Mouse (Mus musculus) heart, embryonic 16.5 days (tissue): ENCODE results near the gene Casp9. TPM values are rescaled to one million over a fixed set of nuclear protein-coding genes. Genes with fewer than 3 reads are reported as not detected.

Source experiments
- ATAC-seq: fragments of 200-750 bp; cut with Nextera tagmentation; replicated peaks from 2 replicates; pipeline ENCODE4 v1.8.0; 2017; ENCODE audit warnings: moderate number of reproducible peaks; ENCODE audit not compliant: insufficient read depth, low FRiP score; ENCODE audit errors: extremely low read depth
- H3K27ac ChIP-seq: fragments of 300-500 bp; sonication (generic); 2 replicates; pipeline ENCODE4 v1.5.1; 2014; ENCODE audit warnings: mild to moderate bottlenecking, low read length, control low read depth, moderate library complexity
- H3K27me3 ChIP-seq: fragments of 300-500 bp; sonication (generic); 2 replicates; pipeline ENCODE4 v1.6.1; 2014; ENCODE audit warnings: low read length, mixed read lengths; ENCODE audit not compliant: control insufficient read depth, insufficient read depth
- H3K36me3 ChIP-seq: fragments of 300-500 bp; sonication (generic); 2 replicates; pipeline ENCODE4 v1.6.1; 2014; ENCODE audit not compliant: control insufficient read depth, insufficient read depth
- H3K4me1 ChIP-seq: fragments of 300-500 bp; sonication (generic); 2 replicates; pipeline ENCODE4 v1.6.1; 2014; ENCODE audit warnings: low read length, mixed read lengths; ENCODE audit not compliant: control insufficient read depth, insufficient read depth
- H3K4me2 ChIP-seq: fragments of 300-500 bp; sonication (generic); 2 replicates; pipeline ENCODE4 v1.6.1; 2014; ENCODE audit warnings: low read depth, mild to moderate bottlenecking, control low read depth, low read length
- H3K4me3 ChIP-seq: fragments of 300-500 bp; sonication (generic); 2 replicates; pipeline ENCODE4 v1.5.1; 2014; ENCODE audit warnings: mild to moderate bottlenecking, control low read depth, low read length
- H3K9ac ChIP-seq: fragments of 300-500 bp; sonication (generic); 2 replicates; pipeline ENCODE4 v1.6.1; 2014; ENCODE audit warnings: low read length, control low read depth
- H3K9me3 ChIP-seq: fragments of 300-500 bp; sonication (generic); replicated peaks from 2 replicates; pipeline ENCODE4 v1.6.1; 2016; ENCODE audit warnings: low read length; ENCODE audit not compliant: control insufficient read depth
- WGBS: fragments of 180-500 bp; shearing (Covaris S2); extraction: QIAGEN DNeasy Blood & Tissue Kit; methylation state at CpG from one replicate; pipeline ENCODE4 v1.1.7; 2014; 5-methylcytosine and 5-hydroxymethylcytosine counted together
- polyA plus RNA-seq: library from polyadenylated mRNA; unstranded; fragments of >200 nt; fragmentation: Nextera tagmentation; extraction: Ambion mirVana; gene quantifications from 2 replicates; pipeline ENCODE4 v1.2.1, GENCODE M21; 2015

The Casp9 gene
- polyA plus RNA-seq, 1 experiment from 2014 or later: 17.1 TPM

DNA sequence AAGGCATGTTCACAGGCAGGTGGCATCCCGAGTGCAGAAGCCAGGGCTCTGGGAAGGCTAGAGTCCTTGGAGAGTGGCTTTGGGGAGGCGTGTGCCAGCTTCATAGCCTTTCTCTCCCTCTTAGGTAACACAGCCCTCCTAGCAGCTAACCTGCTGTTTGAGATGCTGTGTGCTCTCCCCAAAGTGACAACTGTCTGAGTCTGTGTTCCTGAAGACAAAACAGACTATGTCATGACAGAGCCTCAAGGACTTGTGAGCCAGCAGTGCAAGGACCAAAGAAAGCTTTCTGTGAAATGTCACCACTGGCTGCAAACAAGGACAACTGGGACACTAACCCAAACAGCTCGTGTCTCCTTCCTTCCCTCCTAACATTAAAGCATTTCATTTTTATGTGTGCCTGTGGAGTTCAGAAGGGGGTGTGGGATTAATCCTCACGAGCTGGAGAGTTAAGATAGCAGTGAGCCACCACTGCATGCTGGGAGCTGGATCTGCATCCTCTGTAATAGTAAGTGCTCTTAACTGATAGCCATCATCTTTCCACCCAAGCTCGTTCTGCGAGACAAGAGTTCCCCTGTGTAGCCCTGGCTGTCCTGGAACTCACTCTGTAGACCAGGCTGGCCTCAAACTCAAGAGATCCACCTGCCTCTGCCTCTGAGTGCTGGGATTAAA is 34.4 kb upstream of the Casp9 start:
- Histone ChIP-seq H3K9me3 (no peaks in the 10 kb centered on the region; the same call in 1 of the 2 replicates), H3K4me3 (no peak overlapping the region), H3K4me1 (no peaks in the 10 kb centered on the region), H3K9ac (no peak overlapping the region), H3K4me2 (no peak overlapping the region), H3K27ac (no peak overlapping the region), H3K36me3 (peaks cover 26% of the 10 kb centered on the region), H3K27me3 (no peaks in the 10 kb centered on the region)
- ATAC-seq: no peak
- WGBS: 51% methylated on average over 6 of the region's 6 CpGs

DNA sequence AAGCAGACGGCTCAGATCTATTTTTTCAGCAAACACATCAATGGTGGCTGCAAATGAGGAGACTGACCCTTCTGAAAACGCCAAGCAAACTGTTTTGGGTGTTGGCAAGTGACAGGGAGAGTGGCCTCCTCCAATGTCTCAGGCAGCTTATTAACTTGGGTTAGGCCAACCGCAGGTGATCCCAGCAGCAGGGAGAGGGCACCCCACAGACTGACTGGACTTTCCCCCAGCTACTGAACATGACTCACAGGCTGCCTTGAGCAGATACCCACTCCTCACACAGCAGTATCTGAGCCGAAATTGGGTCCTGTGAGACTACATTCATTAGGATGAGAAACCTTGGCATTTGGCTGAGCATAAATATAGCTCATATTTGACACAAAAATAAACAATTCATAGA is 32.5 kb upstream of the Casp9 start:
- 81% methylated on average over 4 of the region's 4 CpGs for WGBS
- Histone ChIP-seq H3K4me2 (no peak overlapping the region), H3K27me3 (no peaks in the 10 kb centered on the region), H3K4me3 (no peak overlapping the region), H3K36me3 (peaks cover 34% of the 10 kb centered on the region), H3K27ac (no peak overlapping the region), H3K9ac (no peak overlapping the region), H3K4me1 (peaks cover under 1% of the 10 kb centered on the region), H3K9me3 (no peaks in the 10 kb centered on the region)
- no peak for ATAC-seq

DNA sequence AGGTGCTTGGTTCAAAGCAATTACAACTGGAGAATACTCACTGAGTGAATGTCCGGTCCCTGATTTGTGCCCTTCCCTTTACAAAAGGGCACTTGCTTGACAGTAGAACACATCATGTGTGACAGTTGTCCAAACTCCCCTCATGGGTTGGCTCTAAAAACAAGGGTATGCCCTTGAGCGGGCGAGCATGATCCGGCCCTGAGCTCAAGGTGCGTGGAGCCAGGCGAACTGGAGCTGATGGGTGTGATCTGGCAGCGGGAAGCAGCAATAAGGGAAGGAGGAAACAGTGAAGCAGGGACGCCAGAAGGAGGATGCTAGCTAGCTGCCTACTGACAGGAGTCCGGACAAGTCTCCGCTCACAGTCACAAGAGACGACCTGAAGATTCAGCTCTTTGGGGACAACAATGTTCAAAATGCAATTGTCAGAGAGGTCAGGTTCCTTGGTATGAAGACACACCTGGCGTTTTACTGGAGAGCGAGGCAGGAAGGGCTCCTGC is 31.3 kb upstream of the Casp9 start:
- Histone ChIP-seq H3K27me3 (no peaks in the 10 kb centered on the region), H3K36me3 (peaks cover 35% of the 10 kb centered on the region), H3K27ac (no peak overlapping the region), H3K9ac (no peak overlapping the region), H3K4me2 (no peak overlapping the region), H3K4me3 (no peak overlapping the region), H3K9me3 (no peaks in the 10 kb centered on the region), H3K4me1 (peaks cover 13% of the 10 kb centered on the region)
- WGBS: 90% methylated on average over 13 of the region's 13 CpGs
- ATAC-seq: no peak

DNA sequence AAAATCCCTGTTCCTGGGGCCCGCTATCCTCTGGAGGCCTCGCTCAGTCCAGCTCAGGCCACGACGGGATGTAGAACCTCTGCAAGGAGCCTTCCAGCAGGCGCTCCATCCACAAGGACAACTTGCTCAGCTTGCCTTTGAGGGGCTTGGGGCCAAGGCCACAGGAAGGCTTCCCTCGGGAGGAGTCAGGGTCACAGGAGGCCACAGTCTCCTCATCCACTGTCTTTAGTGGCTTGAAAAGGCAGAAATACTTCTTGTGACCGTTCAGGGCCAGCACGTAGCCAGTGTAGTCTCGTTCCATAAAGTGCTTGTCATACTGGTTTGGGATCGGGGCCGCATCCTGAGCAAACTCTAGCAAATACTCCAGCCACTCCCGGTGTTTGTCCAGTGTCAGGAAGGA is 29.9 kb upstream of the Casp9 start:
- Histone ChIP-seq H3K4me1 (peaks cover 24% of the 10 kb centered on the region), H3K27me3 (no peaks in the 10 kb centered on the region), H3K4me2 (no peak overlapping the region), H3K9me3 (no peaks in the 10 kb centered on the region), H3K4me3 (no peak overlapping the region), H3K27ac (no peak overlapping the region), H3K9ac (no peak overlapping the region), H3K36me3 (peaks cover 35% of the 10 kb centered on the region)
- ATAC-seq: no peak
- WGBS: 89% methylated on average over 12 of the region's 12 CpGs

DNA sequence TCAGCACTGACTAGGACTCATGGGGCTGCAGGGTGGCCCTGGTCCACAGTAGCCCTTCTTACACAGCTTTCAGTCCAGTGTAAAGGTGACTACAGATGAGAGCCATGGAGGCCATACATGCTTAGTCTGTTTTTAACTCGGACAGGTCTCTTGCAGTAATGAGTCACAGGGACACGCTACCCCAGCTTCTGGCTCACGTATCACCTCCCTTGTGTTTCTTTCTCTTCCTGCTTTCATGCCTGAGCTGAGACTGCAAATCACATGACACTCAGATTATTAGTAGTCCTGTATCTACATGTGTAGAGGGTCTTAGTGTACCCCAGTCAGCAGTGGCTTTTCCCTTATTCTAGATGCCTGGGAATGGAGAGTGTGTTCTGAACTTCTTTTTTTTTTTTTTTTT is 28.4 kb upstream of the Casp9 start:
- H3K4me1 ChIP-seq: peaks cover 32% of the 10 kb centered on the region
- no peak overlapping the region for H3K4me2 ChIP-seq
- H3K27me3 ChIP-seq: no peaks in the 10 kb centered on the region
- H3K36me3 ChIP-seq: peaks cover 43% of the 10 kb centered on the region
- no peaks in the 10 kb centered on the region for H3K9me3 ChIP-seq
- H3K4me3 ChIP-seq: no peak overlapping the region
- ATAC-seq: no peak
- no peak overlapping the region for H3K27ac ChIP-seq
- 91% methylated on average over 3 of the region's 3 CpGs for WGBS
- no peak overlapping the region for H3K9ac ChIP-seq

DNA sequence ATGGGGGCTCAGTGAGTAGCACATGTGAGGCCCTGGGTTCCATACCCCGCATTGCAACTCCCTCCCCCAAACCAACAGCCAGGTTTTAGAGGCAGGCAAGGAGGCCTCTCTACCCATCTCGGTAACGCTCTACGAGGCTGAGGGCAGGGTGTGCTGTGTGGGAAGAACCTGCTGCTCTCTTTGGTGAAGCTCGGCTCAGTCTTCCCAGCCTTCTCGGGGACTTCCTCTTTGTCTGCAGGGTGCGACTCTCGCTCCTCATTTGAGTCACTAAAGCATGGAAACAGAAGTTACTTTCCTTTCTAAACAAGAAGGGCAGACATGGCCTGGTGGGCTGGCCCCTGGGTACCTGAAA is 27.1 kb upstream of the Casp9 start:
- Histone ChIP-seq H3K9me3 (no peaks in the 10 kb centered on the region), H3K27me3 (no peaks in the 10 kb centered on the region), H3K36me3 (peaks cover 53% of the 10 kb centered on the region), H3K27ac (peak overlapping the region; percentile 97), H3K4me2 (peak overlapping the region; percentile 51), H3K4me3 (0 out of 2 replicates have a peak overlapping the region, but pooled peaks have one; percentile 9), H3K4me1 (peaks cover 37% of the 10 kb centered on the region), H3K9ac (peak overlapping the region; percentile 61)
- 53% methylated on average over 8 of the region's 8 CpGs for WGBS
- ATAC-seq: no peak

DNA sequence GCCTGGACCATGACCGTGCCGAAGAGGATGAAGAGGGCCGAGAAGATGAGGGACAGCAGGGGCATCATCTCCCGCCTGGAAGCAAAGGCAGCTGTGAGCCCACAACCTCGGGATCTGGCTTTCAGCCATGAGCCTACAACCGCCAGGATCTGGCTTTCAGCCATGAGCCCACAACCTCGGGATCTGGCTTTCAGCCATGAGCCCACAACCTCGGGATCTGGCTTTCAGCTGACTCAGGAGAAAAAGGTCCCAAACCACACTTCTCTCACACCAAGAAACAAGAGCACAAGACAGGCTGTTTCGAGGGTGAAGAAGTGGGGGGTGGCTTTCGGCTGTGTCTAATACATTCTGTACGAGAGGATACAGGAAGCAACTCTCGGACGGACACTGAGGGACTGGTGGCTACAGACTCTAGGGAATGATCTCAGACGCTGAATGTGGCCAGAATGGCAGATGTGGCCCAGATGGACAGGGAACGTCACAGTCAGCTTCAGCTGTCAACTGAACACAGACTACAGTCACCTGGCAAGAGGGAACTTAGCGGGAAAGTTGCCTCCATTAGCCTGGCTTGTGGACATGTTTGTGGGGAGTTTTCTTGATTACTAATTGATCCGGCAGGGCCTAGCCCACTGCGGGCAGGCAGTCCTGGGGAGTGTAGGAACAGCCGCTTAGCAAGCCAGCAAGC is 26.6 kb upstream of the Casp9 start:
- H3K27me3 ChIP-seq: no peaks in the 10 kb centered on the region
- H3K36me3 ChIP-seq: peaks cover 49% of the 10 kb centered on the region
- no peaks in the 10 kb centered on the region for H3K9me3 ChIP-seq
- peak overlapping the region; percentile 61 for H3K9ac ChIP-seq
- H3K4me3 ChIP-seq: peak overlapping the region; percentile 9
- peak; percentile 23 for ATAC-seq
- H3K4me1 ChIP-seq: peaks cover 37% of the 10 kb centered on the region
- peak overlapping the region; percentile 51 for H3K4me2 ChIP-seq
- H3K27ac ChIP-seq: peak overlapping the region; percentile 97
- 14% methylated on average over 19 of the region's 19 CpGs for WGBS

DNA sequence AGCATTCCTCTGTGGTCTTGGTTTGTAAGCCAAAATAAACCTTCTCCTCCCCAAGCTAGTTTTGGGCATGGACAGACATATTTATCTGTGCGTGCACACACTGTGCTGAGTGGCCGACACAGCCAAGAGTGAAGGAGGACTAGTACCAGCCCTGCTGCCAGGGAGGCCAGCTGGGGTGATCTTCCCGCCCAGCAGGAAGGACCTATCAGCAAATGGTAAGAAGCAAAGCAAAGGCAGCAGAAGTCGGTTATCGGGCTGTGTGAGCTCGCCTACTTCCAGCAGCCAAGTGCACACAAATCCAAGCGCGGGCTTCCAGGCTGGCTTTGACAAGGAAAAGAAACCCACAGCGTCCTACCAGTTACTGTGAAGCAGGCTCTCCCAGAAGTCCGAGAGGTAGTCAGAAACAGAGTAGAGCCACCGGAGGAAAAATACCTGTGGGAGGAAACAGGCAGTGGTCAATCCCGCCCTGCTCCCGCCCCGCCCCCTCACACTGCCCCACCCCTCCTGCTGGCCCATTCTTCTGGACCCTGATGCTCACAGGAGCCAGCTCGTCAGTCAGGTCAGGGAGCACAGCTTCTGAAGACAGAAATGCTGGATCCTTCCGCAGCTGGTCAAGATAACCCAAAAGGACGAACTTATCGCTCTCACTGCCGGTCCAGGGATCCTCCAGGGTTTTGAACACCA is 25.9 kb upstream of the Casp9 start:
- H3K9ac ChIP-seq: peak overlapping the region; percentile 61
- peak overlapping the region; percentile 97 for H3K27ac ChIP-seq
- peaks cover 46% of the 10 kb centered on the region for H3K36me3 ChIP-seq
- peak; percentile 92 for ATAC-seq
- peak overlapping the region; percentile 51 for H3K4me2 ChIP-seq
- H3K4me1 ChIP-seq: peaks cover 37% of the 10 kb centered on the region
- H3K4me3 ChIP-seq: peak overlapping the region; percentile 9
- no peaks in the 10 kb centered on the region for H3K27me3 ChIP-seq
- no peaks in the 10 kb centered on the region for H3K9me3 ChIP-seq
- WGBS: 39% methylated on average over 19 of the region's 19 CpGs
